Mouse (Mus musculus): Measurements from ENCODE around the gene Ccdc30. TPM values are rescaled to one million over a fixed set of nuclear protein-coding genes. Genes with fewer than 3 reads are reported as not detected.

Ccdc30 gene
- polyA plus RNA-seq, 1 experiment from 2014 or later = 7.5 TPM

DNA sequence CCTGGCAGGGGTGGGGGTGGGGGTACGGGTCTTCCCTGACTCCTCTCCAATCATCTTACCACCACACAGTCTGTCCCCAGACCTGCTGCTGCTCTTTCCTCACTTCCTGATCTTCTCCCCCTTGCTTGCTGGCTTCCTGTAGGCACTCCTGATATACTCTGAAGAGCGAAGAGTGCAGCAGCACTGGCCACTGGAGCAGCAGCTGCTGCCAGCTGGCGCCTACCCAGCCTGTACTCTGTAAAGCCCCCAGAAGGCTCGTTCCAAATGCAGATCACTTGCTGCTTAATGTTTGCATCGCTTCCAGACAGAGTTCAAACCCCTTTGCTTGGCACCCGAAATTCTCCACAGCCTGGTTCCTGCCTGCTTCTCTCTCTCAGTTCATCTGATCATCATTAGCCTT, 2.5 kb downstream of the Ccdc30 start:
- Histone ChIP-seq H3K36me3 (no peaks in the 10 kb centered on the region), H3K27me3 (no peaks in the 10 kb centered on the region), H3K9ac (no peak overlapping the region), H3K4me2 (replicated peaks) (no peak overlapping the region), H3K27ac (no peak overlapping the region; the same call in 1 of the 2 replicates), H3K4me3 (no peak overlapping the region), H3K9me3 (peaks cover 3% of the 10 kb centered on the region; the same call in 1 of the 2 replicates), H3K4me1 (peaks cover 12% of the 10 kb centered on the region)
- 0 out of 2 replicates have a peak, but pooled peaks have one; percentile 12 for ATAC-seq (ENCODE audit: low FRiP score, low read depth)
- WGBS = 64% methylated on average over 6 of the region's 6 CpGs

DNA sequence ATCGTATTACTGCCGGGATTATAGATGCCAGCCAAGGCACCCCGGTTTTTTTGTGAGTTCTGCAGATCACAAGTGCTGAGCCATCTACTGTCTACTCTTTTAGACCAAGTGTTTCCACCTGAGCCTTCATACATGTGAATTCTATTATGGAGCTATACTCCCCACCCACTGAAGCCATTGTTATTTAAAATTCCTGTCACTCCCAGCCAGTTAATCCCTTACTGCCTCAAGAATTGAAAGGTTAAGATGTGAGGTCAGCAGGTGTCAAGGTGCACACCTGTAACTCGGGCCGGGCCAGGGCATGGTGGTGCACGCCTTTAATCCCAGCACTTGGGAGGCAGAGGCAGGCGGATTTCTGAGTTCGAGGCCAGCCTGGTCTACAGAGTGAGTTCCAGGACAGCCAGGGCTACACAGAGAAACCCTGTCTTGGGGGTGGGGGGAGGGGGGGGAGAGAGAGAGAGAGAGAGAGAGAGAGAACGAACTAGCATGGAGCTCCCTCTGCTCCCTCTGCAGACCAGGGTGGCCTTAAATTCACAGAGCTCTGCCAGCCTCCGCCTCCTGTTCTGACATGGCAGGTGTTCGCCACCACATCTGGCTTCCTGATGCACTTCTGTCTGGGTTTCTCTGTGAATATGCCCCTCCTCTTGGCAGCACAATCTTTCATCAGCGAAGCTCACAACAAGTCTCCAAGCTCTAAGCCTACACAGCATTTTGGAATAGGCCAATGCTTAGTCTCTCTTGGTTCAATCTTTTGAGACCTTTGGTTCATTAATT, 3.3 kb downstream of the Ccdc30 start:
- H3K4me3 ChIP-seq = no peak overlapping the region
- no peaks in the 10 kb centered on the region for H3K36me3 ChIP-seq
- no peak for ATAC-seq (ENCODE audit: low FRiP score, low read depth)
- H3K4me1 ChIP-seq = peaks cover 12% of the 10 kb centered on the region
- H3K9me3 ChIP-seq = peaks cover 6% of the 10 kb centered on the region; the same call in 1 of the 2 replicates
- H3K4me2 ChIP-seq (replicated peaks) = no peak overlapping the region
- no peaks in the 10 kb centered on the region for H3K27me3 ChIP-seq
- H3K9ac ChIP-seq = no peak overlapping the region
- WGBS = 78% methylated on average over 12 of the region's 12 CpGs
- H3K27ac ChIP-seq = no peak overlapping the region; the same call in 1 of the 2 replicates

DNA sequence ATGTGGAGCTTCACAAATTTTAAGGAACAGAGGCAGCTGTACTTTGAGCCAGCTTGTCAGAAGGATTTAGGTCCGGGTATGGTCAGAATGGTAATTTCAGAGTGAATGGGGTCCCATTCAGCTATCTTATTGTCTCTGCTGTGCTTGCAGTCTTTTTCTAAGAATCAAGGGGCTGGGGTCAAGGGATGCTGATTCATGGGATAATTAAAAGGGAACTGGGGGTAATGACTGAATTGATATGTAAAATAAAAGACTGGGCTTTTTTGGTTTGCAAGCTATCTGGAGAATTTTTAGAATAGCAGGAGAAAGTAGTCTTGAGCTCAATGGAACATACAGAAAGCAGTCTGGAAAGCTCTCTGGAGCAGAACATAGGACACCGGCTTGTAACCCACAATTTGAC, 11.9 kb downstream of the Ccdc30 start:
- whole genome bisulfite sequencing = 88% methylated on average over 2 of the region's 2 CpGs
- no peak for ATAC-seq (ENCODE audit: low FRiP score, low read depth)
- peaks cover 7% of the 10 kb centered on the region; the same call in 1 of the 2 replicates for H3K36me3 ChIP-seq
- no peak overlapping the region for H3K27ac ChIP-seq
- no peaks in the 10 kb centered on the region for H3K4me1 ChIP-seq
- no peak overlapping the region for H3K4me3 ChIP-seq
- H3K9ac ChIP-seq = no peak overlapping the region
- H3K4me2 ChIP-seq (replicated peaks) = no peak overlapping the region
- no peaks in the 10 kb centered on the region for H3K27me3 ChIP-seq
- peaks cover 24% of the 10 kb centered on the region for H3K9me3 ChIP-seq

DNA sequence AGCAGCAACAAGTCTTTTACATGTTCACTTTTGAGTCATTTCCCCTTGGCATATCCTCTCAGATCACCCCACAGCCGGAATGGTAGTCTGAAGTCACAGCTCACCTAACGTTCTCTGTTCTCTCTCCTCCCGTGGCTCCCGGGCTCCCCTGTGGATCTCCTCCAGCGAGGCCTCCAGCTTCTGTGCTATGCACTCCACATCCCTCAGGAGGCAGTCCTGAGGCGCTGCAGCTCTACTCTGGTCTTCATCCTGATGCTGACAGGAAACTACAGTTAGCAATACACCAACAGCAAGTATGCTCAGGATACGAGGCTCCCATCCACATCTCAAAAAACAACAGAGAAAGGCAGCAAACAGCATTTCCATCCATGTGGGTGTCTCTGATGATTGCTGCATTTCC, 14.4 kb downstream of the Ccdc30 start:
- Histone ChIP-seq H3K9ac (no peak overlapping the region), H3K9me3 (peaks cover 17% of the 10 kb centered on the region), H3K4me1 (no peaks in the 10 kb centered on the region), H3K36me3 (peaks cover 7% of the 10 kb centered on the region; the same call in 1 of the 2 replicates), H3K4me3 (no peak overlapping the region), H3K27me3 (no peaks in the 10 kb centered on the region), H3K27ac (no peak overlapping the region), H3K4me2 (replicated peaks) (no peak overlapping the region)
- no peak for ATAC-seq (ENCODE audit: low FRiP score, low read depth)
- 64% methylated on average over 7 of the region's 7 CpGs for WGBS

DNA sequence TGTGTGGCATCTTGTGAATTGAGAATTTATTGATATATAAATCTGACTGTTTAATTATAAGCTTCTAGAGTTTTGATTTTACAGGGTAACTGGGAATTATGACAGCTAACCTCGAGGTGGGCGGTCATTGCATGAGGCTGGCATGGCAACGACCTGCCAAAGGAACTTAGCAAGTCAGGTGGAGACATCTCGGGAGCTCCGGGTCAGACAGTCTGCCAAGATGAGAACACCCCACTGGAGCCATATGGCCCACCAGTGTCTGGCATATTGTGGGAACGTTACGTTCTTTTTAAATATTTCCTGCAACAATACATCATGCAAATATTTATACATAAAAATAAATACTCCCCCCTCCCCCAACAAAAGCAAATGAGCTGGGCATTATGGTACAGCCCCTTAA, 16.6 kb downstream of the Ccdc30 start:
- H3K4me1 ChIP-seq = no peaks in the 10 kb centered on the region
- H3K27me3 ChIP-seq = no peaks in the 10 kb centered on the region
- no peak overlapping the region for H3K9ac ChIP-seq
- H3K4me3 ChIP-seq = no peak overlapping the region
- no peak overlapping the region for H3K4me2 ChIP-seq (replicated peaks)
- H3K36me3 ChIP-seq = peaks cover 7% of the 10 kb centered on the region; the same call in 1 of the 2 replicates
- ATAC-seq (ENCODE audit: low FRiP score, low read depth) = no peak
- H3K9me3 ChIP-seq = peaks cover 17% of the 10 kb centered on the region
- no peak overlapping the region for H3K27ac ChIP-seq
- WGBS = 82% methylated on average over 7 of the region's 7 CpGs

DNA sequence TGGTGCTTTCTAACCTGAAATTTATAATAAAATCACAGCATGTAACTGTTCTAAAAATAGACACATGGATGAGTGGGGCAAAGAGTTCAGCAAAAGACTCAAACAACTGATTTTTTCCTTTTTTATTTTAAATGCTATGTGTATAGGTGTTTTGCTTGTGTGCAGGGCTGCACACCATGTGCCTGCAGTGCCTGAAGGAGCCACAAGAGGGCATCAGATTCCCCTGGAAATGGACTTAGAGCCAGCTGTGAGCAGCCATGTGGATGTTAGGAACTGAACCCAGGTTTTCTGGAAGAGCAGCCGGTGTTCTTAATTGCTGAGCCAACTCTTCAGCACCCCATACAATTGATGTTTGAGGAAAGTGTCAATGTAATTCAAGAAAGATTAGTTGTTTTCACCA, 25.0 kb downstream of the Ccdc30 start:
- H3K4me2 ChIP-seq (replicated peaks) = no peak overlapping the region
- H3K4me1 ChIP-seq = no peaks in the 10 kb centered on the region
- H3K9ac ChIP-seq = no peak overlapping the region
- no peak for ATAC-seq (ENCODE audit: low FRiP score, low read depth)
- peaks cover 4% of the 10 kb centered on the region; the same call in 1 of the 2 replicates for H3K9me3 ChIP-seq
- WGBS = 70% methylated on average over 1 of the region's 1 CpGs
- H3K36me3 ChIP-seq = no peaks in the 10 kb centered on the region
- no peak overlapping the region for H3K27ac ChIP-seq
- H3K27me3 ChIP-seq = no peaks in the 10 kb centered on the region
- no peak overlapping the region for H3K4me3 ChIP-seq

DNA sequence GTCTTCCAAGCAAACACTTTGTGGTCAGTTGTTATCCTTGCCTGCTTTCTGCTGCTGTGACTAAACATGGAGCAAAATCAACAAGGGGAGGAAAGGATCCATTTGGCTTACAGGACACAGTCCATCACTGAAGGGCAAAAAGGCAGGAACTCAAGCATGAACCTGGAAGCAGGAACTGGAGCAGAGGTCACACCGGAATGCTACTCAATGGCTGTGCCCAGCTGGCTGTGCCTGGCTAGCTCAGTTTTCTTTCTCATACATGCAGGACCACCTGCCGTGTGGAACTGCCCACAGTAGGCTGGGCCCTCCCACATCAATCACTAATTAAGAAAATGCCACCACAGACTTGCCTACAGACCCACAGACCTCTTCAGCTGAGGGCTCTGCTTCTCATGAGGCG, 26.1 kb downstream of the Ccdc30 start:
- Histone ChIP-seq H3K9me3 (peaks cover 4% of the 10 kb centered on the region; the same call in 1 of the 2 replicates), H3K4me2 (replicated peaks) (no peak overlapping the region), H3K27me3 (no peaks in the 10 kb centered on the region), H3K27ac (no peak overlapping the region), H3K4me1 (no peaks in the 10 kb centered on the region), H3K36me3 (no peaks in the 10 kb centered on the region), H3K9ac (no peak overlapping the region), H3K4me3 (no peak overlapping the region)
- ATAC-seq (ENCODE audit: low FRiP score, low read depth) = no peak
- WGBS = 69% methylated on average over 3 of the region's 3 CpGs

DNA sequence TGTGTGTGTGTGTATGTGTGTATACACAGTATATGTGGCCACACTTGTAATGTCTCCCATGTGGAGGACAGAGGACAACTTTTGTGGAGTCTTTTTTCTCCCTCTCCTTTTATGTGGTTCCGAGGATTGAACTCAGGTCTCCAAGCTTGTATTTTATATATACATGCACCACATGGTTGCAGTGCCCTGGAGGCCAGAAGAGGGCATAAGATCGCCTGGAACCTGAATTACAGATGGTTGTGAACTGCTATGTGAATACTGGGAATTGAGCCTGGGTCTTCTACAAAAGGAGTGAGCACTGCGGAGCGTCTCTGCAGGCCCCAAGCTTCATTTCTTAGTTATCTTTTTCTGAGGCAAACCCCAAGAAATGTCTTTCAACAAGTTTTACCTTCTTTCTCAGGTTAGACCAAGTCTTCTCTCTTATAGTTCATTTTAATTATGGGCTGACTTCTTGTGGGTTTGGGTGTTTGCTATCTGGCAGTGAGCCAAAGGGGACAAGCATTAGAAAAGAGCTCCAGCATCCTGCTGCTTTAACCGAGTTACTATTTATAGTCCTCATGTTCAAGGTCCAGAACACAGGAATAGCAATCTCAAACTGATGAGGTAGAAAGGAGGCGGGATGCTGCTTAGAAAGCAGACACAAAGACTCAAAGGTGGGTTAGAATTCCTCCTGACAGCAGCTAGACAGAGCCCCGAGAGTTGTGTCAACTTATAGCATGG, 33.7 kb downstream of the Ccdc30 start:
- Histone ChIP-seq H3K4me2 (replicated peaks) (no peak overlapping the region), H3K4me3 (no peak overlapping the region), H3K9me3 (no peaks in the 10 kb centered on the region), H3K27ac (no peak overlapping the region), H3K9ac (no peak overlapping the region), H3K36me3 (no peaks in the 10 kb centered on the region), H3K27me3 (no peaks in the 10 kb centered on the region), H3K4me1 (peaks cover 4% of the 10 kb centered on the region; the same call in 1 of the 2 replicates)
- 77% methylated on average over 7 of the region's 7 CpGs for WGBS
- no peak for ATAC-seq (ENCODE audit: low FRiP score, low read depth)

DNA sequence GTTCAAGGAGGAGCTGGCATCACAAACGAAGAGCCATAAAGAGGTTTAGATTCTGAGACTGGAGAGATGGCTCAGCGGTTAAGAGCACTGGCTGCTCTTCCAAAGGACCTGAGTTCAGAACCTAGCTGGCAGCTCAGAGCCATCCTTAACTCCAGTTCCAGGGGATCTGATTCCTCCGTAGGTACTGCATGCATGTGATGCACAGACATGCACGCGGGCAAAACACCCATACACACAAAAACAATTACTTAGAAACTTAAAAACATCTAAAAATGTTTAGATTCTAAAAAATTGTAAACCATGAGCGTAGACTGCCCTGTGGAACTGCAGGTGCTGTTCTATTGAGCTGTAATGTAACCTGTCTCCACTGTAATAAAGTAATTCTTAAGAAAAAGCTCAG, 45.9 kb downstream of the Ccdc30 start:
- Histone ChIP-seq H3K36me3 (no peaks in the 10 kb centered on the region), H3K9ac (no peak overlapping the region), H3K4me3 (no peak overlapping the region), H3K4me1 (no peaks in the 10 kb centered on the region), H3K27ac (no peak overlapping the region), H3K27me3 (no peaks in the 10 kb centered on the region), H3K4me2 (replicated peaks) (no peak overlapping the region), H3K9me3 (no peaks in the 10 kb centered on the region)
- WGBS = 85% methylated on average over 6 of the region's 6 CpGs
- ATAC-seq (ENCODE audit: low FRiP score, low read depth) = no peak

DNA sequence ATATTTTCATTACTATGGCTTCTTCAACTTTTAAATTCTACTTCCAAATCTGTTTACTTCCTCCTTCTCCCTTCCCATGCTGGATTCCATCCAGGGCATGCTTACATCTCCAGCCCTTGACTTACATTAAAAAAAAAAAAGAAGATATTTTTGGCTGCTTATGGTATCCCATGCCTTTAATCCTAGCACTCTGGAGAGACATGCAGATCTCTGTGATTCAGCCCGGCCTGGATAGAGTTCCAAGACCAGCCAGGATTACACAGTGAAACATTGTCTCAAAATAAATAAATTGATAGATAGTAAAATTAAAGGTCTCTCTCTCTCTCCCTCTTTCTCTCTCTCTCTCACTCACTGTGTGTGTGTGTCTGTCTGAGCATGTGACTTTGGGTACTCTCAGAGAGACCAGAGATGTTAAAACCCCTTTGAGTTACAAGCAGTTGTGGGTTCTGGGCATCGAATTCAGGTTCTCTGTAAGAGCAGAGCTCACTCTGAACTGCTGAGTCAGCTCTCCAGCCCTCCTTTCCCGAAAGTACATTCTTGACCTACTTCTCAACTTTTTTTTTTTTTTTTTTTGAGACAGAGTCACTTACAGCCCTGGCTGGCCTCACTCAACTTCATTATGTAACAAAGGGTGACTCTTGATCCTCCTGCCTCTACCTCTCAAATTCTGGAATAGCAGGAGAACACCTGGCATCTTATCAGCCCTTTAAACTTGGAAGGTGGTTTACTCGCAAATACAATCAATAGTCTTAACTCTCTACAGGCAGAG, 48.4 kb downstream of the Ccdc30 start:
- no peak for ATAC-seq (ENCODE audit: low FRiP score, low read depth)
- H3K9me3 ChIP-seq = no peaks in the 10 kb centered on the region
- H3K27me3 ChIP-seq = no peaks in the 10 kb centered on the region
- H3K9ac ChIP-seq = no peak overlapping the region
- WGBS = 58% methylated on average over 4 of the region's 4 CpGs
- no peak overlapping the region for H3K27ac ChIP-seq
- H3K4me1 ChIP-seq = no peaks in the 10 kb centered on the region
- H3K36me3 ChIP-seq = no peaks in the 10 kb centered on the region
- H3K4me3 ChIP-seq = no peak overlapping the region
- no peak overlapping the region for H3K4me2 ChIP-seq (replicated peaks)

DNA sequence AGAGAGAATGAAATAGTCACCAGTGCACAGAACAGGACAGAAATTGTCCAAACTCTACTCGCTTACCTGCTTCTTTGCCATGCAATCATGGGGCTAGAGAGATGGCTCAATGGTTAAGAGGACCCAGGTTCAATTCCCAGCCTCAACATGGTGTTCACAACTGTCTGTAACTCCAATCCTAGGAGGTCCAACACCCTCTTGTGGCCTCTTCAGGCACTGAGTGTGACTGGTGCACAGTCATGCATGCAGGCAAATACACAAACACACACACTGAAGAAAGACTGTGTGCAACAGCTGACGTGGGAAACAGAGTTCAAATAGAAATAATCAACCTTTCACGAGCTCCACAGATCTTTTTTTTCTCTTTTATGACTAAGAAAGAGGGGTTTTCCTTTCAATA, 53.1 kb downstream of the Ccdc30 start:
- Histone ChIP-seq H3K27ac (no peak overlapping the region), H3K4me2 (replicated peaks) (no peak overlapping the region), H3K27me3 (0 out of 2 replicates have a peak, but pooled peaks cover 4% of the 10 kb centered on the region), H3K36me3 (no peaks in the 10 kb centered on the region), H3K9me3 (no peaks in the 10 kb centered on the region), H3K4me3 (no peak overlapping the region), H3K9ac (no peak overlapping the region), H3K4me1 (peaks cover 10% of the 10 kb centered on the region; the same call in 1 of the 2 replicates)
- WGBS = 78% methylated on average over 3 of the region's 3 CpGs
- no peak for ATAC-seq (ENCODE audit: low FRiP score, low read depth)

Data from limb, embryonic 13.5 days (tissue).